Mouse (Mus musculus) neural tube, embryonic 11.5 days (tissue): Measurements from ENCODE around the gene Neurog1. TPM values are rescaled to one million over a fixed set of nuclear protein-coding genes. Genes with fewer than 3 reads are reported as not detected.

Experiments
- ATAC-seq: fragments of 200-750 bp; cut with Nextera tagmentation; 2 replicates; pipeline ENCODE4 v1.8.0; 2017; ENCODE audit warnings: moderate number of reproducible peaks, mild to moderate bottlenecking, moderate TSS enrichment, moderate library complexity; ENCODE audit not compliant: insufficient read depth, low FRiP score, low TSS enrichment
- DNase-seq: peaks from one replicate; pipeline ENCODE4 v3.0.0-alpha.2; 2015; ENCODE audit warnings: low spot score
- H3K27ac ChIP-seq: fragments of 300-500 bp; sonication (generic); 2 replicates; pipeline ENCODE4 v1.5.1; 2014; ENCODE audit warnings: low read depth, mild to moderate bottlenecking, low read length
- H3K27me3 ChIP-seq: fragments of 300-500 bp; sonication (generic); 2 replicates; pipeline ENCODE4 v1.6.1; 2014; ENCODE audit warnings: mild to moderate bottlenecking, low read length, mixed read lengths; ENCODE audit not compliant: control insufficient read depth, insufficient read depth
- H3K36me3 ChIP-seq: fragments of 300-500 bp; sonication (generic); 2 replicates; pipeline ENCODE4 v1.6.1; 2014; ENCODE audit warnings: mild to moderate bottlenecking, low read length, moderate library complexity, mixed read lengths; ENCODE audit not compliant: control insufficient read depth, insufficient read depth
- H3K4me1 ChIP-seq: fragments of 300-500 bp; sonication (generic); 2 replicates; pipeline ENCODE4 v1.6.1; 2014; ENCODE audit warnings: low read length, mixed read lengths; ENCODE audit not compliant: control insufficient read depth, insufficient read depth
- H3K4me2 ChIP-seq: fragments of 300-500 bp; sonication (generic); 2 replicates; pipeline ENCODE4 v1.6.1; 2014; ENCODE audit warnings: low read depth, mild to moderate bottlenecking, moderate library complexity
- H3K4me3 ChIP-seq: fragments of 300-500 bp; sonication (generic); 2 replicates; pipeline ENCODE4 v1.5.1; 2014; ENCODE audit warnings: low read depth, low read length
- H3K9ac ChIP-seq: fragments of 300-500 bp; sonication (generic); 2 replicates; pipeline ENCODE4 v1.6.1; 2014; ENCODE audit warnings: mild to moderate bottlenecking, low read length
- H3K9me3 ChIP-seq: fragments of 300-500 bp; sonication (generic); 2 replicates; pipeline ENCODE4 v1.6.1; 2016; ENCODE audit warnings: low read length; ENCODE audit not compliant: control insufficient read depth
- WGBS: fragments of 180-500 bp; shearing (Covaris S2); extraction: QIAGEN DNeasy Blood & Tissue Kit; methylation state at CpG from one replicate; pipeline ENCODE4 v1.1.7; 2014; 5-methylcytosine and 5-hydroxymethylcytosine counted together
- polyA plus RNA-seq: library from polyadenylated mRNA; unstranded; fragments of >200 nt; fragmentation: Nextera tagmentation; extraction: Ambion mirVana; gene quantifications from 2 replicates; pipeline ENCODE4 v1.2.1, GENCODE M21; 2014

The Neurog1 gene
- polyA plus RNA-seq, 1 experiment from 2014 or later: 44.0 TPM

- peaks cover 10% of the 10 kb centered on the region for H3K4me1 ChIP-seq
- H3K9ac ChIP-seq: no peak overlapping the region
- ATAC-seq: no peak
- H3K4me2 ChIP-seq: no peak overlapping the region
- no peak overlapping the region for H3K4me3 ChIP-seq
- H3K9me3 ChIP-seq: no peaks in the 10 kb centered on the region
- no peaks in the 10 kb centered on the region for H3K36me3 ChIP-seq
- peaks cover 14% of the 10 kb centered on the region for H3K27me3 ChIP-seq
- DNase-seq: no peak
- WGBS: 12% methylated on average over 4 of the region's 4 CpGs
- H3K27ac ChIP-seq: no peak overlapping the region
Observed at GRCm38 (mm10) chr13:56216090-56216489, 35.9 kb downstream of the Neurog1 start.

- Histone ChIP-seq H3K9me3 (no peaks in the 10 kb centered on the region), H3K36me3 (no peaks in the 10 kb centered on the region), H3K4me1 (peaks cover 10% of the 10 kb centered on the region), H3K9ac (no peak overlapping the region), H3K27ac (no peak overlapping the region), H3K4me3 (no peak overlapping the region), H3K4me2 (no peak overlapping the region), H3K27me3 (peaks cover 11% of the 10 kb centered on the region)
- 58% methylated on average over 5 of the region's 5 CpGs for WGBS
- DNase-seq (no peak), ATAC-seq (no peak)
Observed at GRCm38 (mm10) chr13:56214633-56215032, 37.3 kb downstream of the Neurog1 start.

GRCm38 (mm10) chr13:56209067-56209411 is 42.9 kb downstream of the Neurog1 start:
- Histone ChIP-seq H3K4me2 (peak overlapping the region; percentile 36), H3K27ac (peak overlapping the region; percentile 65), H3K4me3 (no peak overlapping the region), H3K9ac (peak overlapping the region; percentile 39; the same call in 1 of the 2 replicates), H3K9me3 (no peaks in the 10 kb centered on the region), H3K27me3 (peaks cover 21% of the 10 kb centered on the region), H3K36me3 (no peaks in the 10 kb centered on the region), H3K4me1 (peaks cover 13% of the 10 kb centered on the region)
- WGBS: 10% methylated on average over 8 of the region's 8 CpGs
- DNase-seq (no peak), ATAC-seq (peak; percentile 48; the same call in 1 of the 2 replicates)

GRCm38 (mm10) chr13:56208225-56209066 is 43.5 kb downstream of the Neurog1 start:
- ATAC-seq (peak; percentile 83), DNase-seq (peak; percentile 69)
- no peaks in the 10 kb centered on the region for H3K9me3 ChIP-seq
- H3K36me3 ChIP-seq: no peaks in the 10 kb centered on the region
- H3K27me3 ChIP-seq: peaks cover 21% of the 10 kb centered on the region
- H3K4me2 ChIP-seq: peak overlapping the region; percentile 36
- H3K27ac ChIP-seq: peak overlapping the region; percentile 68
- H3K4me3 ChIP-seq: no peak overlapping the region
- H3K4me1 ChIP-seq: peaks cover 13% of the 10 kb centered on the region
- peak overlapping the region; percentile 39; the same call in 1 of the 2 replicates for H3K9ac ChIP-seq
- 2% methylated on average over 35 of the region's 35 CpGs for WGBS

Other genes with a start within 250 kb of the Neurog1 start
- gene H2afy, start 115.8 kb downstream of the Neurog1 start, polyA plus RNA-seq: 613 and 627 TPM in 2 replicates
- gene Tifab, start 73.3 kb downstream of the Neurog1 start, polyA plus RNA-seq: 0.26 and 0.44 TPM in 2 replicates
- 35.7 and 42.4 TPM in 2 replicates for gene Cxcl14, start 44.4 kb upstream of the Neurog1 start, polyA plus RNA-seq
- gene Gm3045, start 174.4 kb upstream of the Neurog1 start, polyA plus RNA-seq: not detected in 2 replicates
- 0.07 TPM in 1 of 2 replicates, not detected in the other for gene Slc25a48, start 186.2 kb upstream of the Neurog1 start, polyA plus RNA-seq
- gene Il9, start 230.1 kb upstream of the Neurog1 start, polyA plus RNA-seq: not detected in 2 replicates